Mouse (Mus musculus) lung, embryonic 14.5 days (tissue): ENCODE results near the gene Slc35b2. TPM values are rescaled to one million over a fixed set of nuclear protein-coding genes. Genes with fewer than 3 reads are reported as not detected.

Source experiments
- ATAC-seq: fragments of 200-750 bp; cut with Nextera tagmentation; 2 replicates; pipeline ENCODE4 v1.8.0; 2017; ENCODE audit warnings: mild to moderate bottlenecking, moderate TSS enrichment, moderate library complexity; ENCODE audit not compliant: insufficient read depth
- DNase-seq: peaks from one replicate; pipeline ENCODE4 v3.0.0-alpha.2; 2015
- H3K27ac ChIP-seq: fragments of 300-500 bp; sonication (generic); 2 replicates; pipeline ENCODE4 v1.5.1; 2014; ENCODE audit warnings: low read depth, mild to moderate bottlenecking, moderate library complexity
- H3K27me3 ChIP-seq: fragments of 300-500 bp; sonication (generic); 2 replicates; pipeline ENCODE4 v1.6.1; 2014; ENCODE audit warnings: low read length, control low read depth; ENCODE audit not compliant: insufficient read depth
- H3K36me3 ChIP-seq: fragments of 300-500 bp; sonication (generic); 2 replicates; pipeline ENCODE4 v1.6.1; 2014; ENCODE audit warnings: control low read depth; ENCODE audit not compliant: insufficient read depth
- H3K4me1 ChIP-seq: fragments of 300-500 bp; sonication (generic); 2 replicates; pipeline ENCODE4 v1.6.1; 2014; ENCODE audit warnings: antibody characterized with exemption, control low read depth; ENCODE audit not compliant: insufficient read depth
- H3K4me2 ChIP-seq: fragments of 300-500 bp; sonication (generic); 2 replicates; pipeline ENCODE4 v1.6.1; 2014; ENCODE audit warnings: mild to moderate bottlenecking
- H3K4me3 ChIP-seq: fragments of 300-500 bp; sonication (generic); 2 replicates; pipeline ENCODE4 v1.5.1; 2014; ENCODE audit warnings: low read depth, low read length
- H3K9ac ChIP-seq: fragments of 300-500 bp; sonication (generic); 2 replicates; pipeline ENCODE4 v1.6.1; 2014
- H3K9me3 ChIP-seq: fragments of 300-500 bp; sonication (generic); 2 replicates; pipeline ENCODE4 v1.6.1; 2016; ENCODE audit warnings: low read depth, low read length, control low read depth
- CTCF ChIP-seq: IDR thresholded peaks from 2 replicates; pipeline ENCODE4 v1.5.1; 2016; ENCODE audit warnings: antibody characterized with exemption, low read depth
- WGBS: fragments of 180-500 bp; shearing (Covaris S2); extraction: QIAGEN DNeasy Blood & Tissue Kit; methylation state at CpG from one replicate; pipeline ENCODE4 v1.1.7; 2014; 5-methylcytosine and 5-hydroxymethylcytosine counted together
- polyA plus RNA-seq: library from polyadenylated mRNA; unstranded; fragments of >200 nt; fragmentation: Nextera tagmentation; extraction: Ambion mirVana; gene quantifications from 2 replicates; pipeline ENCODE4 v1.2.1, GENCODE M21; 2014

Gene Slc35b2
- polyA plus RNA-seq, 1 experiment from 2014 or later: 137 TPM

- no peak for TF ChIP-seq CTCF
- H3K27me3 ChIP-seq: no peaks in the 10 kb centered on the region
- peak; percentile 84 for ATAC-seq
- peak within 1 kb of the TSS; percentile 90 for H3K9ac ChIP-seq
- peak; percentile 99 for DNase-seq
- no peaks in the 10 kb centered on the region for H3K9me3 ChIP-seq
- H3K4me3 ChIP-seq: peak within 1 kb of the TSS; percentile 68
- peak within 1 kb of the TSS; percentile 96 for H3K27ac ChIP-seq
- peaks cover 42% of the 10 kb centered on the region for H3K36me3 ChIP-seq
- peak within 1 kb of the TSS; percentile 96 for H3K4me2 ChIP-seq
- peaks cover 9% of the 10 kb centered on the region; the same call in 1 of the 2 replicates for H3K4me1 ChIP-seq
- under 1% methylated on average over 41 of the region's 41 CpGs for WGBS
Measured at GRCm38 (mm10) chr17:45573087-45573779, 9.6 kb downstream of the Slc35b2 start, which contains the start of gene Hsp90ab1. Gene Hsp90ab1 (minus strand): TSS chr17:45573271.

- Histone ChIP-seq H3K27ac (peak overlapping the region; percentile 96), H3K27me3 (no peaks in the 10 kb centered on the region), H3K4me2 (peak overlapping the region; percentile 96), H3K36me3 (peaks cover 36% of the 10 kb centered on the region), H3K9ac (peak overlapping the region; percentile 83), H3K9me3 (no peaks in the 10 kb centered on the region), H3K4me3 (peak overlapping the region; percentile 68), H3K4me1 (peaks cover 9% of the 10 kb centered on the region; the same call in 1 of the 2 replicates)
- under 1% methylated on average over 18 of the region's 18 CpGs for WGBS
- ATAC-seq (peak; percentile 57), DNase-seq (peak; percentile 96)
- no peak for TF ChIP-seq CTCF
Measured at GRCm38 (mm10) chr17:45573780-45574123, 10.1 kb downstream of the Slc35b2 start.

DNA sequence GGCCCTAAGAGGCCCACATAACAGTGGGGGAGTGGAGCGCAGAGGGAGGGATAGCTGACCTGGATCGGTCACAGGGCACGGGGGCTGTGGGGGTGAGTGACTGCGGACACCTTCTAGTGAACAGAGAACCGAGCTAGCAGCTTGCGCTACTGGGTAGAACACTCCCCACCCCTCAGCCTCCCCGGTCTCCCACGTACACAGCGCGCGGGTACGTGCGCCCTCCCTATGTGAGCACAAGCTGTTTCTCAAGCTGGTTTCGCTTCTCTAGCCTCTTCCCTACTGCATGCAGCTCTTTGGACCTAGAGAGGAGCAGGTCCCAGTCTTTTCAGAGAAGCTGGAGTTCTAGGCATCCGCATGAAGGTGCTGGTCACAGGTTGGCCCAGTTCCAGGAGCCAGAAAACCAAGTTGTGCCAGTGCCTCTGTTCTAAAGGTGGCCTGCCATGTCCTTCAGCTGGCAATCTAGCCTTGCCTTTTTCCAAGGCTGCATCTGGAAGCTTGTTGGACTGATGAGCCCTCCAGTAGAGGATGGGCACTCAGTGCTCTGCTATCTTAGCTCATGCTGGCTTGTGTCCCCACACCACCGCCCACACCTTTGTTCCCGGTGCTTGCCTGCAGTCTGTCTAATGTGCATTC is 10.6 kb downstream of the Slc35b2 start:
- H3K4me1 ChIP-seq: peaks cover 9% of the 10 kb centered on the region; the same call in 1 of the 2 replicates
- H3K9ac ChIP-seq: peak overlapping the region; percentile 83
- peak overlapping the region; percentile 96 for H3K4me2 ChIP-seq
- H3K36me3 ChIP-seq: peaks cover 32% of the 10 kb centered on the region
- H3K4me3 ChIP-seq: peak overlapping the region; percentile 68
- peak; percentile 38 for ATAC-seq
- WGBS: 5% methylated on average over 17 of the region's 17 CpGs
- peak; percentile 76 for DNase-seq
- H3K27me3 ChIP-seq: no peaks in the 10 kb centered on the region
- H3K9me3 ChIP-seq: no peaks in the 10 kb centered on the region
- H3K27ac ChIP-seq: peak overlapping the region; percentile 96
- no peak for TF ChIP-seq CTCF

GRCm38 (mm10) chr17:45575123-45575897 is 11.6 kb downstream of the Slc35b2 start:
- Histone ChIP-seq H3K4me3 (no peak overlapping the region), H3K4me2 (no peak overlapping the region), H3K36me3 (peaks cover 21% of the 10 kb centered on the region), H3K9me3 (no peaks in the 10 kb centered on the region), H3K9ac (peak overlapping the region; percentile 83), H3K27me3 (no peaks in the 10 kb centered on the region), H3K27ac (no peak overlapping the region), H3K4me1 (peaks cover 9% of the 10 kb centered on the region; the same call in 1 of the 2 replicates)
- WGBS: 89% methylated on average over 8 of the region's 8 CpGs
- no peak for TF ChIP-seq CTCF
- DNase-seq (no peak), ATAC-seq (no peak)

- H3K9me3 ChIP-seq: no peaks in the 10 kb centered on the region
- ATAC-seq: no peak
- H3K9ac ChIP-seq: no peak overlapping the region
- H3K4me3 ChIP-seq: no peak overlapping the region
- H3K27ac ChIP-seq: peak overlapping the region; percentile 36; the same call in 1 of the 2 replicates
- no peaks in the 10 kb centered on the region for H3K36me3 ChIP-seq
- no peak for TF ChIP-seq CTCF
- no peaks in the 10 kb centered on the region for H3K27me3 ChIP-seq
- H3K4me2 ChIP-seq: no peak overlapping the region
- WGBS: 46% methylated on average over 5 of the region's 5 CpGs
- peak; percentile 28 for DNase-seq
- peaks cover 8% of the 10 kb centered on the region; the same call in 1 of the 2 replicates for H3K4me1 ChIP-seq
Measured at GRCm38 (mm10) chr17:45578242-45578641, 14.6 kb downstream of the Slc35b2 start.

- H3K36me3 ChIP-seq: no peaks in the 10 kb centered on the region
- H3K27ac ChIP-seq: 0 out of 2 replicates have a peak overlapping the region, but pooled peaks have one; percentile 36
- WGBS: 72% methylated on average over 7 of the region's 7 CpGs
- peak; percentile 60 for TF ChIP-seq CTCF
- H3K9me3 ChIP-seq: no peaks in the 10 kb centered on the region
- DNase-seq (peak; percentile 64), ATAC-seq (no peak)
- no peaks in the 10 kb centered on the region for H3K27me3 ChIP-seq
- no peak overlapping the region for H3K4me2 ChIP-seq
- H3K9ac ChIP-seq: no peak overlapping the region
- peaks cover 11% of the 10 kb centered on the region for H3K4me1 ChIP-seq
- no peak overlapping the region for H3K4me3 ChIP-seq
Measured at GRCm38 (mm10) chr17:45578843-45579242, 15.2 kb downstream of the Slc35b2 start.

GRCm38 (mm10) chr17:45579554-45579953 is 15.9 kb downstream of the Slc35b2 start:
- ATAC-seq: no peak

More at GRCm38 (mm10) chr17:45579554-45579953, 15.9 kb downstream of the Slc35b2 start:
- H3K9me3 ChIP-seq: no peaks in the 10 kb centered on the region
- H3K4me2 ChIP-seq: no peak overlapping the region
- WGBS: 74% methylated on average over 4 of the region's 4 CpGs
- no peaks in the 10 kb centered on the region for H3K27me3 ChIP-seq
- no peak overlapping the region for H3K4me3 ChIP-seq
- no peak overlapping the region for H3K9ac ChIP-seq
- no peak overlapping the region for H3K27ac ChIP-seq
- H3K4me1 ChIP-seq: peaks cover 14% of the 10 kb centered on the region
- no peak for TF ChIP-seq CTCF
- H3K36me3 ChIP-seq: no peaks in the 10 kb centered on the region
- DNase-seq: no peak
